ENCODE assay signal across 9 mouse cellular contexts in genomic region chr1:155527027-155527786, GRCm38 (mm10). TPM values are rescaled to one million over a fixed set of nuclear protein-coding genes. Genes with fewer than 3 reads are reported as not detected.
DNase-seq lines count a peak whose midpoint lies in the region; ATAC-seq lines count a peak whose summit lies in the region.
"Had no signal": no experiment of that assay in that cellular context is flagged by ENCODE, and none has a peak within 500 bp of the region (broad histone marks: within the 10 kb centered on the region; RNA-seq: fewer than 3 reads in every experiment).

No protein-coding gene starts in this region.

- H3K36me3 ChIP-seq in embryonic facial prominence, embryonic 11.5 days (replicated peaks; ENCODE audit: control insufficient read depth, insufficient read depth, low read depth, low read length) = no peaks in the 10 kb centered on the region

- peak; percentile 51 for ATAC-seq in frontal cortex, adult (ENCODE audit: low TSS enrichment)
- ATAC-seq in embryonic facial prominence, embryonic 11.5 days (replicated peaks; ENCODE audit: insufficient number of reproducible peaks, low FRiP score, low TSS enrichment, low read depth) = no peak

- WGBS in embryonic facial prominence, embryonic 11.5 days = 18% methylated on average over 12 of the region's 12 CpGs

- H3K4me1 ChIP-seq in embryonic facial prominence, embryonic 11.5 days (ENCODE audit: control insufficient read depth, insufficient read depth, low read length) = peaks cover 4% of the 10 kb centered on the region; the same call in 1 of the 2 replicates

- no peak overlapping the region for H3K4me3 ChIP-seq in embryonic facial prominence, embryonic 11.5 days (ENCODE audit: low read depth, low read length)

- no peaks in the 10 kb centered on the region for H3K9me3 ChIP-seq in embryonic facial prominence, embryonic 11.5 days (replicated peaks; ENCODE audit: control insufficient read depth, low read length)

- no peaks in the 10 kb centered on the region for H3K27me3 ChIP-seq in embryonic facial prominence, embryonic 11.5 days (ENCODE audit: control insufficient read depth, insufficient read depth, low read length)

- no peak for DNase-seq in frontal cortex, adult 2 months (ENCODE audit: extremely low spot score in 1 of 2, low spot score in 1 of 2)
- DNase-seq in 416B (ENCODE audit: low read depth) (peak; percentile 36), adipocyte (ENCODE audit: low spot score) (no peak)
- DNase-seq in embryonic facial prominence, embryonic 11.5 days (ENCODE audit: low spot score) = peak; percentile 30
- peak; percentile 27 for DNase-seq in heart, postnatal 4 days
- no peak for DNase-seq in frontal cortex, postnatal 10 days (ENCODE audit: low spot score in 2 of 2)
- DNase-seq in testis, postnatal 14 days (ENCODE audit: low spot score) = no peak
- DNase-seq: kidney, postnatal 10 days had no signal

- H3K4me2 ChIP-seq in embryonic facial prominence, embryonic 11.5 days (ENCODE audit: low read depth, low read length) = no peak overlapping the region

- H3K27ac ChIP-seq in embryonic facial prominence, embryonic 11.5 days (replicated peaks; ENCODE audit: low read depth, low read length) = no peak overlapping the region

- H3K9ac ChIP-seq in embryonic facial prominence, embryonic 11.5 days (replicated peaks; ENCODE audit: low read length) = no peak overlapping the region

RNA-seq across cellular contexts. Expression of gene Acbd6, which starts 30.7 kb away (rescaled TPM):
- polyA plus RNA-seq in frontal cortex, adult 2 months (2012; rRNA removed) = 86.1 and 90.0 TPM in 2 replicates
- polyA plus RNA-seq in embryonic facial prominence, embryonic 11.5 days (2014; fragmentation: Nextera tagmentation; extraction: Ambion mirVana) = 83.2 and 85.2 TPM in 2 replicates
- total RNA-seq in heart, postnatal 4 days (2021) = 10 to 100 TPM; 66.1 to 67.6 TPM

Comparison
In these comparisons a context has a peak if more than half of its experiments do, and no peak if none do; other contexts are left out.
1. DNase-seq: peak in 416B (single experiment), embryonic facial prominence, embryonic 11.5 days (single experiment) and heart, postnatal 4 days (single experiment); none in frontal cortex, adult 2 months (0 of 2), frontal cortex, postnatal 10 days (0 of 2), testis, postnatal 14 days (single experiment) and adipocyte (single experiment).